Mouse (Mus musculus) cerebellum, adult 18-20 months (tissue): ENCODE data around the gene Kbtbd2.

Experiments used
- DNase-seq, 2 experiments: peaks; one replicate each; pipeline ENCODE4 v3.0.0; 2021

Gene Kbtbd2

GRCm38 (mm10) chr6:56783561-56784272 lies 13.9 kb downstream of the Kbtbd2 start:
- no peak for DNase-seq

- no peak for DNase-seq
Observed at GRCm38 (mm10) chr6:56779636-56780035, 18.0 kb downstream of the Kbtbd2 start.

- DNase-seq = no peak
Observed at GRCm38 (mm10) chr6:56775816-56776215, 21.8 kb downstream of the Kbtbd2 start.

GRCm38 (mm10) chr6:56765696-56766095 lies 31.9 kb downstream of the Kbtbd2 start:
- no peak for DNase-seq

GRCm38 (mm10) chr6:56765265-56765664 lies 32.3 kb downstream of the Kbtbd2 start:
- DNase-seq = no peak

GRCm38 (mm10) chr6:56759324-56759723 lies 38.3 kb downstream of the Kbtbd2 start:
- no peak for DNase-seq

GRCm38 (mm10) chr6:56756117-56756516 lies 41.5 kb downstream of the Kbtbd2 start:
- no peak for DNase-seq

GRCm38 (mm10) chr6:56753719-56754118 lies 43.9 kb downstream of the Kbtbd2 start:
- no peak for DNase-seq

- DNase-seq = no peak
Observed at GRCm38 (mm10) chr6:56745950-56746543, 51.6 kb downstream of the Kbtbd2 start.

GRCm38 (mm10) chr6:56732545-56732944 lies 65.1 kb downstream of the Kbtbd2 start:
- peak in 1 of 2 experiments; percentile 20 for DNase-seq
